Mouse (Mus musculus) right cerebral cortex, postnatal 10 days (tissue): ENCODE data around the gene Acot8.

Experiments
- DNase-seq, 2 experiments: peaks; one replicate each; pipeline ENCODE4 v3.0.0; 2021; ENCODE audit warnings: low spot score in 2 of 2

The Acot8 gene

GRCm38 (mm10) chr2:164757841-164758240 lies 46.8 kb downstream of the Acot8 start:
- no peak for DNase-seq

GRCm38 (mm10) chr2:164754800-164755199 lies 49.9 kb downstream of the Acot8 start:
- DNase-seq: no peak

GRCm38 (mm10) chr2:164754105-164754504 lies 50.6 kb downstream of the Acot8 start:
- DNase-seq: no peak

DNA sequence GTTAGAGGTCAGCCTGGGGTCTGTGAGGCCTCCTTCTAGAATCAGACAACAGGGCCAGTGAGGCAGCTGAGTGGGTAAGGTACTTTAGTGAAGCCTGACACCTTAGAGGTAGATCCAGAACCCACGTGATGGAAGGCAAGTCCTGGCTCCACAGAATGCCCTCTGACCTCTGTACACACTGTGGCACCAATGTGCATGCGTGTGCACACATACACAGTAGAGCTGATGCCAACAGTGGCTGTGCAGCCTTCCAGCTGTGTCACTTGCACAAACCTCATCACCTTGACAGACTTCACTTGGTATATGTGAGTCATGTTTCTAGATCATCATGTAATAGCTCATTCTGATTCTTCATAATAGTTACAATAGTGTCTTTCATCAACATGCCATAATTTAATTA lies 52.2 kb downstream of the Acot8 start:
- DNase-seq: no peak

DNA sequence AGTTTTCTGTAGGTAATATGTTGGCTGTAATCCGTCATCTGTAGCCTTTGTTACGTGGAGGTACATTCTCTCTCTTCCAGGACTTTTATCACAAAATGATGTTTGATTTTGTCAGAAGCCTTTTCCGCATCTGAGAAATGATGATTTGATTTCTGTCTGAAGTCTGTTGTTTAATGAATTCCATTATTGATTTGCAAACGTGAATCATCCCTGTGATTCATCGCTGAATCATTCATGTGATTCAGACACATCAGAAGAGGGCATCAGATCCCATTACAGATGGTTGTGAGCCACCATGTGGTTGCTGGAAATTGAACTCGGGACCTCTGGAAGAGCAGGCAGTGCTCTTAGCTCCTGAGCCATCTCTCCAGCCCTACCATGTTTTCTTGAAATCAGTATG lies 55.7 kb downstream of the Acot8 start:
- no peak for DNase-seq

DNA sequence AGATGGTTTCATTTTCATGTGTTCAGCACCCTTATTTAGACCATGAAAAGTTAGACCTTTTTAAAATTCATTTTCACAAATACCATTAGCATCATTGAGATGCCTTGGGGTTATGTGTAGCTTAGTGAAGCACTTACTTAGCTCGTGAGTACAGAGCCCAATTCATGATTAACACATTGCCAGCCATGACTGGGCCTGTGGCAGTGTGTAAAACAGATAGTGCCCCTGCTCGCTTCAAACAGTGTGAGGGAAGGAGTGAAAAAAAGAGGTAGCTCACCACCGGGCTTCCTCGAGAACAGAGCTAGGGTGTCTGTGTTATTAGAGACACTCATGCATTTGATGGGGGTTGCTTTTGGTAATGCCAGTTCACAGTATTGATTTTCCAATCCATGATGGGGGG lies 56.5 kb downstream of the Acot8 start:
- DNase-seq: no peak

GRCm38 (mm10) chr2:164746693-164747092 lies 58.0 kb downstream of the Acot8 start:
- no peak for DNase-seq

DNA sequence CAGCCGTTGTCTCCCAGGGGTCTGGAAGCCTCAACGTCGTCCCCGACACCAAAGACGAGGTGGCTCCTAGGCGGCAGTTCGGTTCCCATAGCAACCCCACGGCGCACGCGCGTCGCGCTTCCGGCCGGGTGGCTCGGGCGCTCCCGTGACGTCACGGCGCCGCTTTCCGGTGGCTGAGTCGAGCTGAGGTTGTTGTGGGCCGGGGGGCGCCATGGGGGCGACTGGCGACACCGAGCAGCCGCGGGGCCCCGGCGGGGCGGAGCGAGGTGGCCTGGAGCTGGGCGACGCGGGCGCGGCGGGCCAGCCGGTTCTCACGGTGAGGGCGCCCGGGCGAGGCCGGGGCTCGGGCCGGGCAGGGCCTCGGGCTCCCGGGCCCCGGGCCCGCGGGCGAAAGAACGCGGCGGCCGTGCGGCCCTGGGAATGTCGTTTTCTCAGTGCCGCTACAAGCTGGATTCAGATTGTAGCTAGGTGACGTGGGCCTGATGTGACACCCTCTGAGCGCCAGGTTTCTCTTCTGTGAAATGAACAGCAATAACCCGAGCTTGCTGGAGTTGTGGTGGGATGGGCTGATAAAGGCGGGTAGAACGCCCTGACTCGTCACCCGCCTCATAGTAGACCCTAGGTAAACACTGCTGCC lies 58.7 kb downstream of the Acot8 start, which contains the start of the genes Wfdc3 and Dnttip1:
TSS of gene Wfdc3 (minus strand) at position 89 of the 637 bp plus-strand sequence.
TSS of gene Dnttip1 (plus strand) at position 141 of the 637 bp plus-strand sequence.
- peak; percentile 96 to 97 for DNase-seq

GRCm38 (mm10) chr2:164744987-164745386 lies 59.7 kb downstream of the Acot8 start:
- no peak for DNase-seq
